Mouse (Mus musculus): Measurements from ENCODE around the gene Metap2. TPM values are rescaled to one million over a fixed set of nuclear protein-coding genes. Genes with fewer than 3 reads are reported as not detected.

Gene Metap2
- total and polyA plus RNA-seq, 3 experiments = 45.4 to 114 (median 111) TPM

GRCm38 (mm10) chr10:93830931-93831729 lies 65.8 kb downstream of the Metap2 start, which contains the start of gene Usp44:
TSS of gene Usp44 (plus strand) at chr10:93831555.
- whole genome bisulfite sequencing = 33% methylated on average over 22 of the region's 22 CpGs
- peaks cover 16% of the 10 kb centered on the region for H3K27me3 ChIP-seq (ENCODE audit: control insufficient read depth, insufficient read depth, low read length)

DNA sequence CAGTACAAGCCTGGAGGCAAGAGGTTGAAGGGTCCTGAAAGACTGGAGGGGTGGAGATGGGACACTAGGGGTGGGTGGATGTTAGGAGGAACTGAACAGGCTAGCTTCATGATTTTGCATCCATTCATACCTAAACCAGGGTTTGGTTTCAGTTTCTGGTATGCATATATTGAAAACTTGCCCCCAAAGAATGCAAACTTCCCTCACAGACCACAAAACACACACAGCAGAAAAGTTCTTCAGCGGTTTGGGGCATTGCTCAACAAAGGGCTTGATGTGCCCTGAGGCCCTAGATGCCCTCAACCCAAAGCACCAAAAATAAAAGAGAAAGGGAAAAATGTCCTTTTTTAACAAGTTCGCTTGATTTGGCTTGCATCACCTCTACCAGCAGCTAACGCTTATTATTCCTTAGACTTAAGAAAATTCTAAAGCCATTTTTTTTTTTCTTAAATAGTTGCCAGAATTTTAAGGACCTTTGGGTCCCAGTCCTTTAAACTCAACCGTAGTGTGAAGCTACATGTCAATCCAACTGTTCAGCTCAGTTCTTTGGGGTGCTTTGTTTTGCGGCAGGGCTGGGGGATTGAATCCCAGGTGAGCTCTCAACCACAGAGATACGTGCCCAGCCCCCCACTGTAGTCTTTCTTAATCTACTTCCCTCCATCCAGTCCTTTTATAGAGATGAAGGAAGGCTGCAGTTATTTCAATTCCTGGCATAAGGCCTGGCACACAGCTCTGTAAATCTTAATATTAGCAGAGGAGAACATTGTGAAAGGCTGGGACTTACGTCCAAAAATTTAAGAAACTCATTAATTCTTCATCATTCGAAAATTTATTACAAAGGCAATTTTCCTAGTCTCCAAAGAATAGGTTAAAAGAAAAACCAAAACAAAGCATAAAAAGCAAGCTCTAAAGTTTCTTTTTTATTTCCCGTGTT lies 66.7 kb downstream of the Metap2 start:
- TF ChIP-seq POLR2A (IDR thresholded peaks at IDR 0.05; ENCODE audit: insufficient read depth, low read depth, low read length) (no peak), EP300 (IDR thresholded peaks at IDR 0.05; ENCODE audit: insufficient read depth, low read depth, low read length) (no peak), CTCF (IDR thresholded peaks at IDR 0.05) (no peak)
- Histone ChIP-seq H3K27me3 (ENCODE audit: control insufficient read depth, insufficient read depth, low read length) (peaks cover 15% of the 10 kb centered on the region), H3K4me3 (no peak overlapping the region), H3K4me1 (ENCODE audit: control insufficient read depth, insufficient read depth, low read length) (no peaks in the 10 kb centered on the region), H3K79me2 (replicated peaks; ENCODE audit: control insufficient read depth, insufficient read depth, low read length) (no peaks in the 10 kb centered on the region), H3K27ac (no peak overlapping the region), H3K36me3 (ENCODE audit: control insufficient read depth, insufficient read depth, low read length) (no peaks in the 10 kb centered on the region), H3K9ac (ENCODE audit: low read depth, low read length) (no peak overlapping the region)
- WGBS = 72% methylated on average over 9 of the region's 9 CpGs
- intact Hi-C loops (cut with DNase I) = no loop called here
- DNase-seq = no peak

More at GRCm38 (mm10) chr10:93830931-93831729, 65.8 kb downstream of the Metap2 start, which contains the start of gene Usp44:
- H3K9ac ChIP-seq (ENCODE audit: low read depth, low read length) = no peak within 1 kb of the TSS
- H3K79me2 ChIP-seq (replicated peaks; ENCODE audit: control insufficient read depth, insufficient read depth, low read length) = no peaks in the 10 kb centered on the region
- H3K4me3 ChIP-seq = no peak within 1 kb of the TSS
- no peak within 1 kb of the TSS for H3K27ac ChIP-seq
- H3K36me3 ChIP-seq (ENCODE audit: control insufficient read depth, insufficient read depth, low read length) = no peaks in the 10 kb centered on the region
- no peaks in the 10 kb centered on the region for H3K4me1 ChIP-seq (ENCODE audit: control insufficient read depth, insufficient read depth, low read length)
- DNase-seq = no peak
- intact Hi-C loops (cut with DNase I) = no loop called here
- TF ChIP-seq POLR2A (IDR thresholded peaks at IDR 0.05; ENCODE audit: insufficient read depth, low read depth, low read length) (no peak), EP300 (IDR thresholded peaks at IDR 0.05; ENCODE audit: insufficient read depth, low read depth, low read length) (no peak), CTCF (IDR thresholded peaks at IDR 0.05) (no peak)

GRCm38 (mm10) chr10:93818661-93819060 lies 78.2 kb downstream of the Metap2 start:
- Histone ChIP-seq H3K4me3 (no peak overlapping the region), H3K9ac (ENCODE audit: low read depth, low read length) (no peak overlapping the region), H3K27ac (no peak overlapping the region), H3K27me3 (ENCODE audit: control insufficient read depth, insufficient read depth, low read length) (0 out of 2 replicates have a peak, but pooled peaks cover 1% of the 10 kb centered on the region), H3K79me2 (replicated peaks; ENCODE audit: control insufficient read depth, insufficient read depth, low read length) (no peaks in the 10 kb centered on the region), H3K4me1 (ENCODE audit: control insufficient read depth, insufficient read depth, low read length) (no peaks in the 10 kb centered on the region), H3K36me3 (ENCODE audit: control insufficient read depth, insufficient read depth, low read length) (no peaks in the 10 kb centered on the region)
- TF ChIP-seq POLR2A (IDR thresholded peaks at IDR 0.05; ENCODE audit: insufficient read depth, low read depth, low read length) = no peak
- peak; percentile 92 for TF ChIP-seq CTCF (IDR thresholded peaks at IDR 0.05)
- no peak for TF ChIP-seq EP300 (IDR thresholded peaks at IDR 0.05; ENCODE audit: insufficient read depth, low read depth, low read length)
- intact Hi-C loops (cut with DNase I) = loop anchor here (2.0 to 5.0 kb wide), 3 partner anchors 149 to 298 kb away; no protein-coding TSS in a partner anchor
- 20% methylated on average over 7 of the region's 7 CpGs for WGBS
- DNase-seq = peak; percentile 29 to 30

- Histone ChIP-seq H3K9ac (ENCODE audit: low read depth, low read length) (no peak overlapping the region), H3K4me3 (no peak overlapping the region), H3K36me3 (ENCODE audit: control insufficient read depth, insufficient read depth, low read length) (no peaks in the 10 kb centered on the region), H3K27ac (no peak overlapping the region), H3K79me2 (replicated peaks; ENCODE audit: control insufficient read depth, insufficient read depth, low read length) (no peaks in the 10 kb centered on the region), H3K4me1 (ENCODE audit: control insufficient read depth, insufficient read depth, low read length) (no peaks in the 10 kb centered on the region), H3K27me3 (ENCODE audit: control insufficient read depth, insufficient read depth, low read length) (0 out of 2 replicates have a peak, but pooled peaks cover 1% of the 10 kb centered on the region)
- TF ChIP-seq POLR2A (IDR thresholded peaks at IDR 0.05; ENCODE audit: insufficient read depth, low read depth, low read length) = no peak
- TF ChIP-seq EP300 (IDR thresholded peaks at IDR 0.05; ENCODE audit: insufficient read depth, low read depth, low read length) = no peak
- TF ChIP-seq CTCF (IDR thresholded peaks at IDR 0.05) = peak; percentile 44
- intact Hi-C loops (cut with DNase I) = loop anchor here (1.0 to 2.0 kb wide), 2 partner anchors 202 to 219 kb away; no protein-coding TSS in a partner anchor
- 78% methylated on average over 10 of the region's 10 CpGs for WGBS
- no peak for DNase-seq
Measured at GRCm38 (mm10) chr10:93813755-93814154, 83.1 kb downstream of the Metap2 start.

- 11% methylated on average over 10 of the region's 10 CpGs for WGBS
- intact Hi-C loops (cut with DNase I) = loop anchor here (1.0 to 2.0 kb wide), 2 partner anchors 202 to 218 kb away; no protein-coding TSS in a partner anchor
- Histone ChIP-seq H3K79me2 (replicated peaks; ENCODE audit: control insufficient read depth, insufficient read depth, low read length) (no peaks in the 10 kb centered on the region), H3K36me3 (ENCODE audit: control insufficient read depth, insufficient read depth, low read length) (no peaks in the 10 kb centered on the region), H3K27ac (no peak overlapping the region), H3K4me1 (ENCODE audit: control insufficient read depth, insufficient read depth, low read length) (no peaks in the 10 kb centered on the region), H3K9ac (ENCODE audit: low read depth, low read length) (no peak overlapping the region), H3K4me3 (no peak overlapping the region), H3K27me3 (ENCODE audit: control insufficient read depth, insufficient read depth, low read length) (0 out of 2 replicates have a peak, but pooled peaks cover 1% of the 10 kb centered on the region)
- peak; percentile 58 to 82 for DNase-seq
- peak; percentile 92 for TF ChIP-seq CTCF (IDR thresholded peaks at IDR 0.05)
- no peak for TF ChIP-seq POLR2A (IDR thresholded peaks at IDR 0.05; ENCODE audit: insufficient read depth, low read depth, low read length)
- TF ChIP-seq EP300 (IDR thresholded peaks at IDR 0.05; ENCODE audit: insufficient read depth, low read depth, low read length) = 0 out of 2 replicates have a peak, but pooled peaks have one; percentile 55
Measured at GRCm38 (mm10) chr10:93812774-93813415, 84.0 kb downstream of the Metap2 start.

Data from heart, adult 2 months (tissue).